Mouse (Mus musculus): ENCODE data around the gene Ccdc15. TPM values are rescaled to one million over a fixed set of nuclear protein-coding genes. Genes with fewer than 3 reads are reported as not detected.

Ccdc15 gene
- polyA plus RNA-seq (2012; rRNA removed; ENCODE audit: low replicate concordance), result 0.83 and 4.2 TPM in 2 replicates

GRCm38 (mm10) chr9:37347988-37348642 lies at the start of gene Ccdc15:
Gene Ccdc15, minus strand, starts transcription at chr9:37348432.

GRCm38 (mm10) chr9:37367301-37368080 lies 19.3 kb upstream of the Ccdc15 start, which contains the start of gene Hepacam:
Gene Hepacam, plus strand, starts transcription at chr9:37367351.

GRCm38 (mm10) chr9:37255149-37255888 lies 92.9 kb downstream of the Ccdc15 start, which contains the start of gene Slc37a2:
Gene Slc37a2, minus strand, starts transcription at chr9:37255738.

Other genes with a start within 250 kb of the Ccdc15 start
- gene Pknox2, start 201.0 kb downstream of the Ccdc15 start, polyA plus RNA-seq (2012; rRNA removed; ENCODE audit: low replicate concordance), result 5.3 and 16.7 TPM in 2 replicates
- 1.4 and 3.7 TPM in 2 replicates for gene Tmem218, start 140.2 kb downstream of the Ccdc15 start, polyA plus RNA-seq (2012; rRNA removed; ENCODE audit: low replicate concordance)
- gene Slc37a2, start 92.7 kb downstream of the Ccdc15 start, polyA plus RNA-seq (2012; rRNA removed; ENCODE audit: low replicate concordance), result 7.9 and 9.5 TPM in 2 replicates
- gene Hepacam, start 18.9 kb upstream of the Ccdc15 start, polyA plus RNA-seq (2012; rRNA removed; ENCODE audit: low replicate concordance), result 0.50 and 0.59 TPM in 2 replicates
- 48.2 and 50.0 TPM in 2 replicates for gene Robo4, start 53.5 kb upstream of the Ccdc15 start, polyA plus RNA-seq (2012; rRNA removed; ENCODE audit: low replicate concordance)
- 0.07 and 0.13 TPM in 2 replicates for gene Robo3, start 84.8 kb upstream of the Ccdc15 start, polyA plus RNA-seq (2012; rRNA removed; ENCODE audit: low replicate concordance)
- 18.1 and 21.3 TPM in 2 replicates for gene Msantd2, start 140.9 kb upstream of the Ccdc15 start, polyA plus RNA-seq (2012; rRNA removed; ENCODE audit: low replicate concordance)
- 59.3 and 80.1 TPM in 2 replicates for gene Esam, start 179.6 kb upstream of the Ccdc15 start, polyA plus RNA-seq (2012; rRNA removed; ENCODE audit: low replicate concordance)
- 12.1 and 19.5 TPM in 2 replicates for gene Vsig2, start 190.8 kb upstream of the Ccdc15 start, polyA plus RNA-seq (2012; rRNA removed; ENCODE audit: low replicate concordance)
- 3.0 and 8.3 TPM in 2 replicates for gene Nrgn, start 204.5 kb upstream of the Ccdc15 start, polyA plus RNA-seq (2012; rRNA removed; ENCODE audit: low replicate concordance)
- gene Siae, start 207.3 kb upstream of the Ccdc15 start, polyA plus RNA-seq (2012; rRNA removed; ENCODE audit: low replicate concordance), result 6.1 and 17.9 TPM in 2 replicates

Measured in mammary gland, adult 2 months (tissue).